Mouse (Mus musculus) heart, postnatal 0 days (tissue): ENCODE measurements at regions not wholly inside any gene's neighbourhood (a gene's known extent, or its start where the extent isn't known, plus 50 kb on each side); places are given as distances from the start of the nearest gene placed in this dataset.
"Not testable (repeated sequence)": the region's sequence is repeated elsewhere in the genome, so short reads cannot be mapped to it uniquely, and the experiment has no call there.

Experiments
- ATAC-seq: fragments of 200-750 bp; cut with Nextera tagmentation; 2 replicates; pipeline ENCODE4 v1.8.0; 2017; ENCODE audit warnings: low read depth, moderate number of reproducible peaks, moderate library complexity; ENCODE audit not compliant: insufficient read depth
- DNase-seq: peaks from one replicate; pipeline ENCODE4 v3.0.0-alpha.2; 2016; ENCODE audit warnings: low spot score
- H3K27ac ChIP-seq: fragments of 300-500 bp; sonication (generic); 2 replicates; pipeline ENCODE4 v1.5.1; 2014; ENCODE audit warnings: low read depth, mild to moderate bottlenecking
- H3K27me3 ChIP-seq: fragments of 300-500 bp; sonication (generic); 2 replicates; pipeline ENCODE4 v1.6.1; 2014; ENCODE audit warnings: low read length, mixed read lengths; ENCODE audit not compliant: control insufficient read depth, insufficient read depth
- H3K36me3 ChIP-seq: fragments of 300-500 bp; sonication (generic); replicated peaks from 2 replicates; pipeline ENCODE4 v1.6.1; 2014; ENCODE audit warnings: low read length, mixed read lengths; ENCODE audit not compliant: control insufficient read depth, insufficient read depth
- H3K4me1 ChIP-seq: fragments of 300-500 bp; sonication (generic); 2 replicates; pipeline ENCODE4 v1.6.1; 2014; ENCODE audit warnings: antibody characterized with exemption; ENCODE audit not compliant: control insufficient read depth, insufficient read depth
- H3K4me2 ChIP-seq: fragments of 300-500 bp; sonication (generic); 2 replicates; pipeline ENCODE4 v1.6.1; 2014; ENCODE audit warnings: low read depth, mild to moderate bottlenecking, low read length, moderate library complexity
- H3K4me3 ChIP-seq: fragments of 300-500 bp; sonication (generic); 2 replicates; pipeline ENCODE4 v1.5.1; 2014; ENCODE audit warnings: low read depth, low read length
- H3K9ac ChIP-seq: fragments of 300-500 bp; sonication (generic); replicated peaks from 2 replicates; pipeline ENCODE4 v1.6.1; 2014; ENCODE audit warnings: low read depth, low read length, mixed read lengths
- H3K9me3 ChIP-seq: fragments of 300-500 bp; sonication (generic); replicated peaks from 2 replicates; pipeline ENCODE4 v1.6.1; 2016; ENCODE audit warnings: low read length; ENCODE audit not compliant: control insufficient read depth
- WGBS: fragments of 180-500 bp; shearing (Covaris S2); extraction: QIAGEN DNeasy Blood & Tissue Kit; methylation state at CpG from one replicate; pipeline ENCODE4 v1.1.7; 2014; 5-methylcytosine and 5-hydroxymethylcytosine counted together

GRCm38 (mm10) chr5:26754129-26754528 is 62.9 kb upstream of the Dpp6 start:
- H3K9me3 ChIP-seq, H3K36me3 ChIP-seq, DNase-seq, H3K4me2 ChIP-seq, H3K4me3 ChIP-seq, H3K27me3 ChIP-seq, H3K9ac ChIP-seq, ATAC-seq, H3K27ac ChIP-seq, H3K4me1 ChIP-seq: not testable (repeated sequence)
- WGBS: 64% methylated on average over 7 of the region's 7 CpGs
